Mouse (Mus musculus) brain, embryonic 14.5 days (tissue): ENCODE data around the gene Pcbp1. TPM values are rescaled to one million over a fixed set of nuclear protein-coding genes. Genes with fewer than 3 reads are reported as not detected.

ENCODE experiments used
- DNase-seq: peaks from one replicate; pipeline ENCODE4 v3.0.0-alpha.2; 2011; ENCODE audit warnings: low read depth
- CTCF ChIP-seq: fragments of 200-500 bp; IDR thresholded peaks from 2 replicates; pipeline ENCODE4 v1.5.1; 2012; ENCODE audit warnings: inconsistent platforms, mild to moderate bottlenecking, moderate library complexity, borderline replicate concordance; ENCODE audit not compliant: insufficient read depth, insufficient read length; ENCODE audit errors: extremely low read depth
- POLR2A ChIP-seq: fragments of 200-500 bp; IDR thresholded peaks from 2 replicates; pipeline ENCODE4 v1.6.1; 2012; ENCODE audit warnings: mild to moderate bottlenecking, inconsistent platforms, borderline replicate concordance; ENCODE audit not compliant: poor library complexity, insufficient read depth, insufficient read length, severe bottlenecking; ENCODE audit errors: extremely low read depth
- polyA plus RNA-seq: library from polyadenylated mRNA; depleted of rRNA; stranded (reverse); fragments of >200 nt; gene quantifications from 2 replicates; pipeline ENCODE4 v1.2.3, GENCODE M21; 2012

Gene Pcbp1
- polyA plus RNA-seq, 1 experiment: 297 TPM

- peak; percentile 17 for DNase-seq
- TF ChIP-seq CTCF (no peak), POLR2A (no peak)
Measured at GRCm38 (mm10) chr6:86523242-86523754, 2.8 kb downstream of the Pcbp1 start.

- TF ChIP-seq CTCF (no peak), POLR2A (no peak)
- DNase-seq: no peak
Measured at GRCm38 (mm10) chr6:86522001-86522911, 3.9 kb downstream of the Pcbp1 start.

GRCm38 (mm10) chr6:86519767-86520345 lies 6.3 kb downstream of the Pcbp1 start:
- TF ChIP-seq CTCF (no peak), POLR2A (no peak)
- no peak for DNase-seq

- DNase-seq: no peak
- TF ChIP-seq CTCF: no peak
- no peak for TF ChIP-seq POLR2A
Measured at GRCm38 (mm10) chr6:86516021-86516420, 10.1 kb downstream of the Pcbp1 start.

GRCm38 (mm10) chr6:86513296-86513695 lies 12.8 kb downstream of the Pcbp1 start:
- no peak for DNase-seq
- TF ChIP-seq CTCF: no peak
- no peak for TF ChIP-seq POLR2A

- no peak for DNase-seq
- TF ChIP-seq CTCF (no peak), POLR2A (no peak)
Measured at GRCm38 (mm10) chr6:86510979-86511378, 15.1 kb downstream of the Pcbp1 start.

GRCm38 (mm10) chr6:86509866-86510200 lies 16.3 kb downstream of the Pcbp1 start:
- DNase-seq: no peak
- TF ChIP-seq CTCF: no peak
- TF ChIP-seq POLR2A: no peak

GRCm38 (mm10) chr6:86509194-86509865 lies 16.8 kb downstream of the Pcbp1 start:
- TF ChIP-seq POLR2A (no peak), CTCF (no peak)
- DNase-seq: no peak

GRCm38 (mm10) chr6:86508736-86509135 lies 17.4 kb downstream of the Pcbp1 start:
- TF ChIP-seq POLR2A: no peak
- no peak for TF ChIP-seq CTCF
- no peak for DNase-seq

- DNase-seq: no peak
- TF ChIP-seq POLR2A (no peak), CTCF (no peak)
Measured at GRCm38 (mm10) chr6:86507116-86507515, 19.0 kb downstream of the Pcbp1 start.

- no peak for DNase-seq
- TF ChIP-seq CTCF: no peak
- no peak for TF ChIP-seq POLR2A
Measured at GRCm38 (mm10) chr6:86506309-86506708, 19.8 kb downstream of the Pcbp1 start.
